Comparison of ENCODE assay signal across 30 mouse cellular contexts in the genomic region with DNA sequence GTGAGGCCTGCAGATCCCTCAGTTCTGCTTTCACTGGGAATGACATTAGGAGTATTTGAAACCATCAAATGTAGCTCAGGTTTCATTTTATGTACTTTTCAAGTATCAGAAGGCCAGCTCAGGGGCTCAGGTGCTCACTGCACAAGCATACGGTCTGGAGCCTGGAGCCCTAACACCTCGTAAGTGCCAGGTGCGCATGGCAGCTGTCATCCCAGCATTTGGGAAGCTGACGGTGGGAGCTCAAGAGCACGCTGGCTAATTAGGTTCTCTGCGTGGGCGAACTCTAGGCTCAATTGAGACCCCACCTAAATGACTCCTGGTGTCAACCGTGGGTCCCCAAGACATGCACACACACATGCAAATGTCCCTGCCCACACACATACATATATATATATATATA. TPM values are rescaled to one million over a fixed set of nuclear protein-coding genes. Genes with fewer than 3 reads are reported as not detected.
DNase-seq lines count a peak whose midpoint lies in the region; ATAC-seq lines count a peak whose summit lies in the region.
"Had no signal": no experiment of that assay in that cellular context is flagged by ENCODE, and none has a peak within 500 bp of the region (broad histone marks: within the 10 kb centered on the region; RNA-seq: fewer than 3 reads in every experiment).

No protein-coding gene starts in this region.

- peaks cover 85% of the 10 kb centered on the region for H3K36me3 ChIP-seq in heart, embryonic 10.5 days
- H3K36me3 ChIP-seq in heart, embryonic 15.5 days: peaks cover 34% of the 10 kb centered on the region

- intact Hi-C loops in left cerebral cortex, postnatal 4 days (cut with DNase I): no loop called here

- H3K9ac ChIP-seq in heart, embryonic 15.5 days: no peak overlapping the region
- H3K9ac ChIP-seq: forebrain, embryonic 13.5 days; hindbrain, embryonic 13.5 days; liver, embryonic 14.5 days; midbrain, embryonic 13.5 days; neural tube, embryonic 13.5 days had no signal

- H3K4me1 ChIP-seq in heart, embryonic 10.5 days: peaks cover 30% of the 10 kb centered on the region
- H3K4me1 ChIP-seq in heart, embryonic 15.5 days (replicated peaks): peaks cover 27% of the 10 kb centered on the region
- H3K4me1 ChIP-seq: forebrain, embryonic 13.5 days; hindbrain, embryonic 13.5 days; midbrain, embryonic 13.5 days; neural tube, embryonic 13.5 days had no signal

- H3K27me3 ChIP-seq in heart, embryonic 10.5 days (ENCODE audit: insufficient read depth, poor library complexity, severe bottlenecking): no peaks in the 10 kb centered on the region
- H3K27me3 ChIP-seq in heart, embryonic 15.5 days: no peaks in the 10 kb centered on the region
- H3K27me3 ChIP-seq: forebrain, embryonic 13.5 days; hindbrain, embryonic 13.5 days; midbrain, embryonic 13.5 days; neural tube, embryonic 13.5 days had no signal

- no peaks in the 10 kb centered on the region for H3K9me3 ChIP-seq in heart, embryonic 10.5 days
- H3K9me3 ChIP-seq in heart, embryonic 15.5 days (replicated peaks): no peaks in the 10 kb centered on the region
- H3K9me3 ChIP-seq: forebrain, embryonic 13.5 days; hindbrain, embryonic 13.5 days; midbrain, embryonic 13.5 days; neural tube, embryonic 13.5 days had no signal

- H3K27ac ChIP-seq in heart, embryonic 10.5 days: peak overlapping the region; percentile 72; the same call in 1 of the 2 replicates
- H3K27ac ChIP-seq in heart, embryonic 15.5 days: peak overlapping the region; percentile 67
- H3K27ac ChIP-seq: forebrain, embryonic 13.5 days; hindbrain, embryonic 13.5 days; liver, embryonic 14.5 days; macrophage; midbrain, embryonic 13.5 days; neural tube, embryonic 13.5 days had no signal

- no peak for DNase-seq in heart, embryonic 10.5 days (ENCODE audit: low spot score)
- no peak for DNase-seq in heart, adult 18-20 months
- DNase-seq in heart, postnatal 4 days: no peak
- DNase-seq in left cerebral cortex, postnatal 4 days: peak; percentile 24
- no peak for DNase-seq in left cerebral cortex, adult 8-10 months (ENCODE audit: low spot score in 2 of 2)
- DNase-seq in layer of hippocampus, adult 9-11 months: no peak
- DNase-seq: adrenal gland, adult 2 months; adrenal gland, postnatal 36 days; B cell, adult 2 months; gastrocnemius, postnatal 25 days; heart, postnatal 10 days; kidney, adult 9 months; kidney, postnatal 10 days; liver; lung, adult 2 months; lung, postnatal 10 days; right cerebral cortex, postnatal 4 days; thymus, adult 18-20 months; thymus, postnatal 25 days had no signal

- H3K4me3 ChIP-seq in heart, embryonic 10.5 days: no peak overlapping the region
- no peak overlapping the region for H3K4me3 ChIP-seq in heart, embryonic 15.5 days
- H3K4me3 ChIP-seq: forebrain, embryonic 13.5 days; hindbrain, embryonic 13.5 days; left cerebral cortex, adult 2 months; midbrain, embryonic 13.5 days; neural tube, embryonic 13.5 days had no signal

- ATAC-seq in heart, embryonic 15.5 days (replicated peaks; ENCODE audit: insufficient number of reproducible peaks, insufficient read depth, low FRiP score, low read depth): no peak
- ATAC-seq: forebrain, embryonic 13.5 days; intestine, postnatal 0 days; midbrain, embryonic 13.5 days had no signal

- H3K4me2 ChIP-seq in heart, embryonic 15.5 days: no peak overlapping the region
- H3K4me2 ChIP-seq: forebrain, embryonic 13.5 days; hindbrain, embryonic 13.5 days; midbrain, embryonic 13.5 days; neural tube, embryonic 13.5 days had no signal

- WGBS in heart, embryonic 10.5 days: 88% methylated on average over 8 of the region's 8 CpGs
- WGBS in heart, embryonic 15.5 days: 87% methylated on average over 8 of the region's 8 CpGs

RNA-seq across cellular contexts. Expression of a gene that starts 20.1 kb away (rescaled TPM):
- polyA plus RNA-seq in heart, embryonic 10.5 days (2016; fragmentation: Nextera tagmentation; extraction: Ambion mirVana): 54.4 and 66.3 TPM in 2 replicates
- total RNA-seq in heart, adult 18-20 months (2021): 10 to 100 TPM; 87.1 to 92.2 TPM
- polyA plus RNA-seq in heart, embryonic 15.5 days (2015; fragmentation: Nextera tagmentation; extraction: Ambion mirVana): 54.1 and 54.4 TPM in 2 replicates
- 100 to 1,000 TPM; 112 to 115 TPM for total RNA-seq in heart, postnatal 4 days (2021)
- 100 to 1,000 TPM; 257 to 302 TPM for total RNA-seq in left cerebral cortex, postnatal 4 days (2021)
- 100 to 1,000 TPM; 407 to 438 (median 419) TPM for total RNA-seq in left cerebral cortex, adult 8-10 months (2022)

RNA-seq across cellular contexts. Expression of a gene that starts 40.5 kb away (rescaled TPM):
- polyA plus RNA-seq in heart, embryonic 10.5 days (2016; fragmentation: Nextera tagmentation; extraction: Ambion mirVana): 13.9 and 15.8 TPM in 2 replicates
- 1 to 10 TPM; 7.2 to 8.4 TPM for total RNA-seq in heart, adult 18-20 months (2021)
- 11.6 and 16.3 TPM in 2 replicates for polyA plus RNA-seq in heart, embryonic 15.5 days (2015; fragmentation: Nextera tagmentation; extraction: Ambion mirVana)
- total RNA-seq in heart, postnatal 4 days (2021): 10 to 100 TPM in 1 of 2 experiments, 1 to 10 TPM in 1; 9.0 to 10.1 TPM
- 1 to 10 TPM; 8.3 to 9.6 TPM for total RNA-seq in left cerebral cortex, postnatal 4 days (2021)
- total RNA-seq in left cerebral cortex, adult 8-10 months (2022): 10 to 100 TPM; 10.4 to 18.5 (median 12.8) TPM

RNA-seq across cellular contexts. Expression of a gene that starts 48.9 kb away (rescaled TPM):
- 0.21 TPM in 1 of 2 replicates, not detected in the other for polyA plus RNA-seq in heart, embryonic 10.5 days (2016; fragmentation: Nextera tagmentation; extraction: Ambion mirVana)
- under 1 TPM; 0.41 to 0.77 TPM for total RNA-seq in heart, adult 18-20 months (2021)
- not detected in 2 replicates for polyA plus RNA-seq in heart, embryonic 15.5 days (2015; fragmentation: Nextera tagmentation; extraction: Ambion mirVana)
- total RNA-seq in heart, postnatal 4 days (2021): not detected
- under 1 TPM; 0.52 to 0.76 TPM for total RNA-seq in left cerebral cortex, postnatal 4 days (2021)
- 1 to 10 TPM in 1 of 4 experiments, under 1 TPM in 3; 0.46 to 1.8 (median 0.60) TPM for total RNA-seq in left cerebral cortex, adult 8-10 months (2022)
- total RNA-seq: gastrocnemius, postnatal 25 days; megakaryocyte-erythroid progenitor cell, adult 5-6 weeks had no signal
- polyA plus RNA-seq: embryonic facial prominence, embryonic 11.5 days; forebrain, embryonic 13.5 days; midbrain, embryonic 13.5 days had no signal

RNA-seq across cellular contexts. Expression of a gene that starts 53.0 kb away (rescaled TPM):
- polyA plus RNA-seq in heart, embryonic 10.5 days (2016; fragmentation: Nextera tagmentation; extraction: Ambion mirVana): 36.5 and 37.0 TPM in 2 replicates
- total RNA-seq in heart, adult 18-20 months (2021): 10 to 100 TPM; 17.4 to 18.8 TPM
- 26.6 and 29.0 TPM in 2 replicates for polyA plus RNA-seq in heart, embryonic 15.5 days (2015; fragmentation: Nextera tagmentation; extraction: Ambion mirVana)
- total RNA-seq in heart, postnatal 4 days (2021): 10 to 100 TPM; 15.4 to 16.2 TPM
- 10 to 100 TPM; 28.3 to 32.0 TPM for total RNA-seq in left cerebral cortex, postnatal 4 days (2021)
- total RNA-seq in left cerebral cortex, adult 8-10 months (2022): 10 to 100 TPM; 20.7 to 26.2 (median 23.7) TPM

RNA-seq across cellular contexts. Expression of a gene that starts 57.8 kb away (rescaled TPM):
- 42.6 and 52.0 TPM in 2 replicates for polyA plus RNA-seq in heart, embryonic 10.5 days (2016; fragmentation: Nextera tagmentation; extraction: Ambion mirVana)
- 10 to 100 TPM; 17.2 to 17.9 TPM for total RNA-seq in heart, adult 18-20 months (2021)
- 34.5 and 38.8 TPM in 2 replicates for polyA plus RNA-seq in heart, embryonic 15.5 days (2015; fragmentation: Nextera tagmentation; extraction: Ambion mirVana)
- total RNA-seq in heart, postnatal 4 days (2021): 10 to 100 TPM; 17.5 to 17.7 TPM
- 10 to 100 TPM; 39.0 to 47.3 TPM for total RNA-seq in left cerebral cortex, postnatal 4 days (2021)
- 10 to 100 TPM; 31.1 to 41.9 (median 37.1) TPM for total RNA-seq in left cerebral cortex, adult 8-10 months (2022)
